Mouse (Mus musculus) G1E (cell line): Measurements from ENCODE around the gene Top2b. TPM values are rescaled to one million over a fixed set of nuclear protein-coding genes. Genes with fewer than 3 reads are reported as not detected.

Source experiments
- ATAC-seq: 2 replicates; pipeline ENCODE4 v1.8.0; 2016; ENCODE audit warnings: mild to moderate bottlenecking; ENCODE audit not compliant: insufficient number of reproducible peaks, poor library complexity, low FRiP score, severe bottlenecking; ENCODE audit errors: extremely low read depth
- DNase-seq: peaks from one replicate; pipeline ENCODE4 v3.0.0; 2012; ENCODE audit warnings: low spot score
- H3K27me3 ChIP-seq: 2 replicates; pipeline ENCODE4 v1.6.1; 2012; ENCODE audit warnings: mild to moderate bottlenecking, low read length, inconsistent platforms; ENCODE audit not compliant: insufficient read depth
- H3K36me3 ChIP-seq: replicated peaks from 2 replicates; pipeline ENCODE3; 2012; ENCODE audit warnings: mild to moderate bottlenecking, inconsistent platforms
- H3K4me1 ChIP-seq: 2 replicates; pipeline ENCODE4 v1.6.1; 2012; ENCODE audit warnings: low read depth, low read length, inconsistent platforms, mixed read lengths; ENCODE audit not compliant: insufficient read depth
- H3K4me3 ChIP-seq: 2 replicates; pipeline ENCODE4 v1.5.1; 2012; ENCODE audit warnings: low read depth, mild to moderate bottlenecking, inconsistent platforms, low read length, moderate library complexity, mixed read lengths
- H3K9me3 ChIP-seq: replicated peaks from 2 replicates; pipeline ENCODE4 v1.6.1; 2012; ENCODE audit warnings: inconsistent platforms
- CTCF ChIP-seq: IDR thresholded peaks from 2 replicates; pipeline ENCODE4 v1.5.1; 2012; ENCODE audit warnings: low read depth, low read length, inconsistent platforms, mixed read lengths
- GATA1 ChIP-seq: IDR thresholded peaks from 2 replicates; pipeline ENCODE4 v1.6.1; 2012; ENCODE audit warnings: borderline replicate concordance, low read length, inconsistent platforms, mixed read lengths
- GATA2 ChIP-seq: IDR thresholded peaks from 2 replicates; pipeline ENCODE4 v1.6.1; 2012; ENCODE audit warnings: low read depth, low read length, inconsistent platforms, borderline replicate concordance
- POLR2AphosphoS5 ChIP-seq: IDR thresholded peaks from 2 replicates; pipeline ENCODE4 v1.6.1; 2012; ENCODE audit warnings: low read depth, low read length, inconsistent platforms; ENCODE audit not compliant: insufficient replicate concordance
- TAL1 ChIP-seq: conservative IDR thresholded peaks from 2 replicates; pipeline ENCODE4 v1.6.1; 2012; ENCODE audit warnings: low read depth, low read length, inconsistent platforms, mixed read lengths
- polyA plus RNA-seq: library from polyadenylated mRNA; stranded (reverse); fragments of >175 nt; gene quantifications from 2 replicates; pipeline ENCODE4 v1.2.3, GENCODE M21; 2012
- total RNA-seq, 2 experiments: library from RNA; stranded (forward) in 1 of 2; stranded (reverse) in 1 of 2; fragments of 200-1000 nt in 1 of 2; fragments of >200 nt in 1 of 2; fragmentation: Nextera tagmentation in 1 of 2; gene quantifications; 2 replicates each; pipeline ENCODE4 v1.2.3; 2014 to 2017

Top2b gene
- total and polyA plus RNA-seq, 3 experiments: 14.8 to 256 (median 215) TPM

- H3K4me1 ChIP-seq: no peaks in the 10 kb centered on the region
- no peak for ATAC-seq
- TF ChIP-seq GATA1 (no peak), GATA2 (no peak), CTCF (no peak), POLR2AphosphoS5 (no peak), TAL1 (no peak)
- H3K9me3 ChIP-seq: no peaks in the 10 kb centered on the region
- no peaks in the 10 kb centered on the region for H3K27me3 ChIP-seq
- H3K4me3 ChIP-seq: no peak overlapping the region
- no peak for DNase-seq
- peaks cover 71% of the 10 kb centered on the region for H3K36me3 ChIP-seq
These were observed 68.2 kb downstream of the Top2b start for GRCm38 (mm10) chr14:16433206-16433605.

GRCm38 (mm10) chr14:16434396-16435171 lies 69.6 kb downstream of the Top2b start:
- no peaks in the 10 kb centered on the region for H3K27me3 ChIP-seq
- H3K9me3 ChIP-seq: no peaks in the 10 kb centered on the region
- no peak overlapping the region for H3K4me3 ChIP-seq
- peak; percentile 28; the same call in 1 of the 2 replicates for ATAC-seq
- H3K36me3 ChIP-seq: peaks cover 60% of the 10 kb centered on the region
- no peak for TF ChIP-seq TAL1
- no peak for TF ChIP-seq GATA1
- TF ChIP-seq GATA2: no peak
- peak; percentile 44 for TF ChIP-seq CTCF
- TF ChIP-seq POLR2AphosphoS5: no peak
- DNase-seq: peak; percentile 14
- H3K4me1 ChIP-seq: no peaks in the 10 kb centered on the region

GRCm38 (mm10) chr14:16437386-16437785 lies 72.4 kb downstream of the Top2b start:
- DNase-seq (no peak), ATAC-seq (no peak)
- H3K4me1 ChIP-seq: no peaks in the 10 kb centered on the region
- H3K36me3 ChIP-seq: peaks cover 37% of the 10 kb centered on the region
- TF ChIP-seq CTCF (no peak), POLR2AphosphoS5 (no peak), TAL1 (no peak), GATA2 (no peak), GATA1 (no peak)
- H3K4me3 ChIP-seq: no peak overlapping the region
- H3K27me3 ChIP-seq: peaks cover 13% of the 10 kb centered on the region
- no peaks in the 10 kb centered on the region for H3K9me3 ChIP-seq

- Histone ChIP-seq H3K4me3 (no peak overlapping the region), H3K36me3 (peaks cover 18% of the 10 kb centered on the region), H3K9me3 (no peaks in the 10 kb centered on the region), H3K4me1 (no peaks in the 10 kb centered on the region), H3K27me3 (peaks cover 19% of the 10 kb centered on the region)
- ATAC-seq: no peak
- DNase-seq: no peak
- TF ChIP-seq POLR2AphosphoS5 (no peak), GATA1 (no peak), TAL1 (no peak), GATA2 (no peak), CTCF (no peak)
These were observed 74.6 kb downstream of the Top2b start for GRCm38 (mm10) chr14:16439385-16440126.

- Histone ChIP-seq H3K4me3 (no peak overlapping the region), H3K27me3 (peaks cover 19% of the 10 kb centered on the region), H3K9me3 (no peaks in the 10 kb centered on the region), H3K4me1 (no peaks in the 10 kb centered on the region), H3K36me3 (no peaks in the 10 kb centered on the region)
- no peak for TF ChIP-seq GATA1
- no peak for TF ChIP-seq CTCF
- TF ChIP-seq TAL1: no peak
- no peak for TF ChIP-seq POLR2AphosphoS5
- TF ChIP-seq GATA2: no peak
- DNase-seq (no peak), ATAC-seq (no peak)
These were observed 79.9 kb downstream of the Top2b start for GRCm38 (mm10) chr14:16444859-16445258.

- H3K36me3 ChIP-seq: no peaks in the 10 kb centered on the region
- H3K4me1 ChIP-seq: no peaks in the 10 kb centered on the region
- peaks cover 6% of the 10 kb centered on the region; the same call in 1 of the 2 replicates for H3K27me3 ChIP-seq
- no peaks in the 10 kb centered on the region for H3K9me3 ChIP-seq
- no peak for DNase-seq
- no peak overlapping the region for H3K4me3 ChIP-seq
- peak; percentile 63 for ATAC-seq
- TF ChIP-seq TAL1 (no peak), GATA2 (no peak), CTCF (no peak), GATA1 (no peak), POLR2AphosphoS5 (no peak)
These were observed 82.6 kb downstream of the Top2b start for GRCm38 (mm10) chr14:16447587-16447986.
